Mouse (Mus musculus) layer of hippocampus, adult 2 months (tissue): Measurements from ENCODE around the gene Islr. TPM values are rescaled to one million over a fixed set of nuclear protein-coding genes. Genes with fewer than 3 reads are reported as not detected.

Source experiments
- DNase-seq, 2 experiments: peaks; one replicate each; pipeline ENCODE4 v3.0.0; 2022; ENCODE audit warnings: low spot score in 2 of 2
- H3K27ac ChIP-seq: fragments of 200-600 bp; 2 replicates; pipeline ENCODE4 v1.8.1; 2022
- H3K4me3 ChIP-seq: fragments of 200-600 bp; 2 replicates; pipeline ENCODE4 v1.8.1; 2022; ENCODE audit warnings: mild to moderate bottlenecking
- CTCF ChIP-seq: fragments of 200-600 bp; conservative IDR thresholded peaks from 2 replicates; pipeline ENCODE4 v1.8.1; 2022; ENCODE audit warnings: antibody characterized with exemption, mild to moderate bottlenecking, moderate library complexity
- total RNA-seq, 2 experiments: library from RNA; stranded (reverse); gene quantifications; 2 replicates each; pipeline ENCODE4 v1.2.3; 2021

The Islr gene
- total RNA-seq, 2 experiments from 2014 or later, result 12.8 to 14.2 TPM

DNA sequence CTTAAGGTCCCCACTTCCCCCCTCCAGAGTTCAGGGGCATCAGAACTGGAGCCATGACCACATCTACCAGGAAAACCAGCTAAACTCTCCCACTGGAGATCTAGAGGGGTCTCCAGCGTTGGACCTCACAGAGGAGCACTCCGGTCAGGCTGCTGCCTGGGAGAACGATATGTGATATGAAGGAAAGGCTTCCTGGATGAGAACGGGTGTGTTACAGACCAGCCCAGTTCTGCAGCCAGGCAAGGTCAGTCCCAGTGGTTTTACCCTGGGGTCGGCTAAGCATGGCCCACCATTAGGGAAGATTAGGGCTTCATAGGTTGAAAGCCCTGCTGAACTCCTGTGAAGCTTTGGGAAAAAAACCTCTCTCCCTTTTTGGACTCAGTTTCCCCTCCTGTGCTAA, 9.3 kb upstream of the Islr start:
- Histone ChIP-seq H3K4me3 (no peak overlapping the region), H3K27ac (no peak overlapping the region)
- TF ChIP-seq CTCF, result no peak
- no peak for DNase-seq

DNA sequence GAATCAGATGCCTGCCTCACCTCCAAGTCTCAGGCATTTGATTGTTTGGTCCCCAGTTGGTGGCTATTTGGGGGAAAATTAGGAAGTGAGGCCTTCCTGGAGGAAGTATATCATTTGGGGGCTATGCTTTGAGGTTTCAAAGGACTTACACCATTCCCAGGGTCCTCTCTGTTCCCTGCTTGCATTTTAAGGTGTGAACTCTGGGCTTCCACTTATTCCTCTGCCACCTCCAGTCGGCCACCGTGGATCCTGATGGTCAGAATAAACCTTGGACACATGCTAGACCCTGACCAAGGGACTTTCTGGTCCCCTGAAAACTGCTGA, 6.2 kb upstream of the Islr start:
- TF ChIP-seq CTCF, result no peak
- DNase-seq, result no peak

DNA sequence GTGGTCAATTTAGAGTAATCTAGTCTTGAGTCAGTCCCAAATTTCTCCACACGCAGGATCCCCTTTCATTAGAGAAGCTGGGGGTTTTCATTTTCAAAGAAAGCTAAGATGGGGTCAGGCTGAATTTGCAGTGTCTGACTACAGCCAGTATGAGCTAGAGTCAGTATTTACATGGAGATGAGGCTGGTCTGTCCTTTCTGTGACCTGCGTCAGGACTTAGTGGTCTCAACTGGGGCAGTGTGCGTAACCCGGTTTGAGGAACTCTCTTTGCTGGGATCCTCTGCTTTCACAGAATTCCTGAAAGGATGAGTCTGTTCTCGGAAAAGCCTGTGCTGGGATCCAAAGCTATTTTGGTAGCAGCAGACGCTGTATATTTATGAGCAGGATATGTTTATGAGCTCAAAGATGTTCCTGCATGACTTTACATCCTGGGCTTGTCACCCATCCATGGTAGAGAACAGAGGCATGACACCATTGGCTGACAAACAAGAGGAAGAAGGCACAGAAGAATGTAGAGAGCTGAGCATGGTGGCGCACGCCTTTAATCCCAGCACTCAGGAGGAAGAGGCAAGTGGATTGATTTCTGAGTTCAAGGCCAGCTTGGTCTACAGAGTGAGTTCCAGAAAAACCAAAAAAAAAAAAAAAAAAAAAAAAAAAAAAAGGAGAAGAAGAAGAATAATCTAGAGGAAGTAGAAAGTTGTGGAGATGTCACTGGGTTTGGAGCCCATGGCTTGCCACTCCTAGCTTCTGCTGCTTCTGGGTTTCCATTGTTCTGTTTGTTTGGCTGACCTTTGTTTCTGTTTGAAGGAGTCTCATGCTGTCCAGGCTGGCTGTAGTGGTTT, 5.6 kb upstream of the Islr start:
- no peak for TF ChIP-seq CTCF
- H3K27ac ChIP-seq, result no peak overlapping the region
- DNase-seq, result peak in 1 of 2 experiments; percentile 12
- no peak overlapping the region for H3K4me3 ChIP-seq

More for the DNA sequence above, 6.2 kb upstream of the Islr start:
- no peak overlapping the region for H3K27ac ChIP-seq
- no peak overlapping the region for H3K4me3 ChIP-seq

DNA sequence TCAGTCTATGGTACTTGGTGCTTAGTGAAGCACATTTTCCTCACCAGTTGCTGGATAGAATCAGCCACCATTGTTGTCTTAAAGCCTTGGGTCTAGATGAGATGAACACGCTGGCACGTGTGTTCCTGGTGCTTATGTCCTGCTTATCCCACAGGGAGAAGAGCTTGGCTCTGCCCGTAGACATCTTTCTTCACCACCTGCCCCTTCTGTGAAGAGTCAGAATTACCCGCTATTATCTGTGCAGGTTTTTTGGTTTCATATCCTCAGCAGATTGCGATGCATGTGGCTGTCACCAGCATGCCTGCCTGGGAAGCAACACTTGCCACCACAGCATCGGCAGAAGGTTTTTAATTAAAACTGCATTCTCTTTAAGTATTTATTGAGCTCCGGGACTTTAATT, 1.9 kb upstream of the Islr start:
- peak; percentile 48 to 61 for DNase-seq
- Histone ChIP-seq H3K27ac (peak overlapping the region; percentile 69), H3K4me3 (no peak overlapping the region)
- TF ChIP-seq CTCF, result no peak

DNA sequence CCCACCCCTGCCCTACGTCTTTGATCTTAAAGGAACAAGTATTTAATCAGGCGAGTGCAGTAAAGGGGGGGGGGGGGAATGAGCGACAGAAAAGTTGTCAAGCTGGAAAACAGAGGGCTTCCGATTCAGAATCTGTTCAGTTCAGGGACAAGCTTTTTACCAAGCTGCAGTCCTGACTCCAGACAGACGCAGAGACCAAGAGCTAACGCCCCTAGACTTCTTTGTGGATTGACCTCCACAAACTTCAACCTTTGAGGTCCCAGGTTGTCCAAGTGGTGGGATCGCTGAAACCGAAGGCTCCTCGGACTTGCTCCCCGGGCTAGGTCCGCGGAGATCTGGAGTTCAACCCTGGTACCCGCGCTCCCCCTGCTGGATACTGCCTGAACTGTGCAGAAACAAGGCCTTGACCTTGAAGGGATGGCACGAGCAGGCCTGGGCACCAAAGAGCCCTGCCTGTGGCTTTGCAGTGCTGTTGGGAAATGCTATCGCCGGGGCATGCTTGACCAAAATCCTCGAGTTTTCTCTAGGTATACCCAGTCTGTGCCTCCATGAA, 418 bp upstream of the Islr start:
- peak; percentile 87 to 93 for DNase-seq
- Histone ChIP-seq H3K27ac (peak overlapping the region; percentile 95), H3K4me3 (peak overlapping the region; percentile 65)
- peak; percentile 83 for TF ChIP-seq CTCF

DNA sequence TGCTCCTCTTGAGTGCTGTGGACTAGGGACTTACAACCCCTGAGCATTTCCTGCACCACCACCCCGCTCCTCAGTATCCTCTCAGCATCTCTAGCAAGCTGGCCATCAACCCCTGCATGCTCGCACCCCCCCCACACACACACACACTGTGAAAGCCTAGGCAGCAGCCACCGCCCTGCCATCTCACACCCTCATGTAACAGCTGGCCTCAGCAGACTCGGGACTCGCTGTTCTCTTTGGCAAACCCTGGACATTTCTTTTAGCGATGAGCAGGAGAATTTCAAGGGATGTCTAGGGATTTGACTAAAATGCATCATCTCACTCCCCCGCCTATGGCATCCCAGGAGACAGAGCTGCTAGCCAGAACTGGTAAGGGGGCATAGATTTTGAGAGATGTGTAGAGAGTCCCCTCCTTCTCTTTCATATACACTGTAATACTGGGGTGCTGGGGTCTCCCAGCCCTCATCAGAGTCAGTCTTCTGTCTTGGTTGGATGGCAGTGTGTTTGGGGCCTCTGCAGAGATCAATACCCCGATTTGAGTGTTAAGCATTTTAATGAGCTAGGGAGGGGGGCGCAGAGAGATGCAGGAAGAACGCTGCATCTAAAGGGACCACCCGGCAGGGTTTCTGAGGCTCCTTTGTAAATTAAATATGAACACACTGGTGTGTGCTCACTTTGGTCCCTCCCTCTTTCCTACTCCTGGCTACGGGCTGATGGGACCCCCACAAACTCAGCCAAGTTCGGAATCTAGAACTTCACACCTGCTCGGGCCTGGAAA, 1.2 kb downstream of the Islr start:
- no peak for TF ChIP-seq CTCF
- Histone ChIP-seq H3K4me3 (peak overlapping the region; percentile 65), H3K27ac (peak overlapping the region; percentile 95)
- DNase-seq, result peak in 1 of 2 experiments; percentile 19

DNA sequence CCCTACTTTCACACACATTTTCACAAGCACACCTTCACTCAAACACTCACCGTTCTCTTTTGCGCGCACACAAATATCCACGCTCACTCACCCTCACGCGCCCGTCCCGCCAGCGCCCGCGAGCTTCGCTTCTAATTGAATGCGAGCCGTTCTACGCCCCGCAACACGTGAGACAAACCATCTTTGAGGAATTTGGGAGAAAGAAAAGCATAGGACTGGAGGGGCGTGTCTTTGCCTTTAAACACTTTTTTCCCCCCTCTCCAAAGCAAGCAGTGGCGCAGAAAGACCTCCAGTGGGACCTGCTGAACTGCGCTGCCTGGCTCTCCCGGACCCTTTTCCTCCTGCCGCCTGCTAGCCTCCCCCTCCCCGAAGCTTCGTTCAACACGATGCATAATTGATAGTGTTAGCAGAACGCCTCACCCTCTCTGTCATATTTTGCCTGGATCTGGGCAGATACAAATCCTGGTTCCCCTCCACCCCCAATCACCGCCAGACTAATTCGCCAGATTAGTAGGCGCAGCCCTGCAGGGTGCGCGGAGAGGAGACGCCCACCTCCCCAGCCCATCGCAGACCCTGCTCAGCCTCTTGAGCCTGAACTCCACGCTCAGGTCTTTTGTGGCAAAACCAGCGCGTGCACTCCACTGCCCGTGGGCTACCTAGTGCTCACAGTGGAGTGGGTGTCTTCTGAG, 2.1 kb downstream of the Islr start:
- peak overlapping the region; percentile 65 for H3K4me3 ChIP-seq
- H3K27ac ChIP-seq, result peak overlapping the region; percentile 95
- no peak for TF ChIP-seq CTCF
- peak; percentile 40 to 52 for DNase-seq

DNA sequence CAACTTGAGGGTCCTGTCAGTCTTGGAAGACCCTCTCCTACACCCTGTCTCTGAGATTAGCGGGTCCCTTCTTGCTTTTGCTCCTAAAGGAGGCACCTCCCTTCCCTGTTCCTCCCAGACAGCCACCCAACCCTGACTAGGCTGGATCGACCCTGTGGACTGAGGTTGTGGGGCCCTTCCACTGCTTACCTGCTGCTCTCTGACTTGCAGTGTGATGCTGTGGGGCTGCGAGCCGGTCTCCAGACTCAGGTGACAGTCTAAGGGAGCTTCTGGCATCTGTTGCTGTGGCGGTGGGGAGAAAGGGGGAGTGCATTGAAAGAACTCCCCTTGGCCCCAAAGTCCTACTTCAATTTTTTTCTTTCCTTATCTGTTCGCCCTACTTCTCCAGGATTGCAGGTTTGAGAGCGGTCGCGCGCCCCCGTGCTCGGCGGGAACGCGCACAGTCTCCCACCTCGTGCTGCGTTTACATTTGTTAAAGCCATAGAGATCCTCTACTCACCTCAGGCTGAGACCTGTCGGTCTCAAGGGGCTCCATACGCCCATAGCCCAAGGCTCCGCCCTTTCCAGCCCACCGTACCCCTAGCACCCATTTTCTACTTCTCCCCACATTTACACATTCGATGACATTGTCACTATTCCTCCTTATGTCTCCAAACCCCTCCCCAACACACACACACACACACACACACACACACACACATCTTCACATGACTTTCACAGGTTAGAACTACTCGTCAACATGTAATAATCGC, 2.8 kb downstream of the Islr start:
- H3K27ac ChIP-seq, result peak overlapping the region; percentile 95
- peak overlapping the region; percentile 65 for H3K4me3 ChIP-seq
- DNase-seq, result peak; percentile 25 to 34
- no peak for TF ChIP-seq CTCF

DNA sequence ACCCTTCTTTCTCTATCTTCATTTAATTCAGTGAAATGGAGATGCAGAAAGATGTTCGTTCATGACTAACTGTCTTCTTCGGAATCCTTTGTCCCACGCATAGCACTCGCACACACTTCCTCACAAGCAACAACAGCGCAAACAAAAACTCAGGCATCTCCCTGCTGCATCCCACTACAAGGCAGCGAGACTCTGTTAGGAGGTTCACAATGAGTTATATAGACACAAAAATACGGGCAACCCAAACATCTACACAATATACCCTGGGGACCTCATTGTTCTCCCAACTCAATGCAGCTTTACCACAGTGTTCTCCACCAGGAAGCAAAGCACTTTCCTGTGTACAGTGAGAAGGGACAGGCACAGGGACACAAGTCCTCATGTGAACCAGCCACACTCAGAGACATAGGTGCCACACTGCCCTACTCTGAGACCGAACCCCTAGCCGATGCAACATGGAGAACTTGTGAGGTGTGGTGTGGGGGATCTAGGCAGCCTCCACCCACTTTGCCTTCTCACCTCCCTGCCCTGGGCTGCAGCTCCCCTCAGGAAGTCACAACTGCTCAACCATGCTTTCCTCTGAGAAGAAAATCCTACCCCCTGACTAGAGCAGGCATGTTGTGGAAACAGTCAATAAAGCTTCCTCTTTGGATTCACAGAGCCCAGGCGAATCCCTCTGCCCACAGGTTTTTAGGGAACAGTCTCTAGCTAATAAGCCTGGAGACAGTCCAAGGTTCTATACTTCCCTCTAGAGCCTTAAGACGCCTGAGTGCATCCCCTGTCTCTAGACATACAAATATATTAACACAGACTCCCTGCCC, 3.6 kb downstream of the Islr start:
- TF ChIP-seq CTCF, result no peak
- peak in 1 of 2 experiments; percentile 29 for DNase-seq
- peak overlapping the region; percentile 95 for H3K27ac ChIP-seq
- peak overlapping the region; percentile 65 for H3K4me3 ChIP-seq

DNA sequence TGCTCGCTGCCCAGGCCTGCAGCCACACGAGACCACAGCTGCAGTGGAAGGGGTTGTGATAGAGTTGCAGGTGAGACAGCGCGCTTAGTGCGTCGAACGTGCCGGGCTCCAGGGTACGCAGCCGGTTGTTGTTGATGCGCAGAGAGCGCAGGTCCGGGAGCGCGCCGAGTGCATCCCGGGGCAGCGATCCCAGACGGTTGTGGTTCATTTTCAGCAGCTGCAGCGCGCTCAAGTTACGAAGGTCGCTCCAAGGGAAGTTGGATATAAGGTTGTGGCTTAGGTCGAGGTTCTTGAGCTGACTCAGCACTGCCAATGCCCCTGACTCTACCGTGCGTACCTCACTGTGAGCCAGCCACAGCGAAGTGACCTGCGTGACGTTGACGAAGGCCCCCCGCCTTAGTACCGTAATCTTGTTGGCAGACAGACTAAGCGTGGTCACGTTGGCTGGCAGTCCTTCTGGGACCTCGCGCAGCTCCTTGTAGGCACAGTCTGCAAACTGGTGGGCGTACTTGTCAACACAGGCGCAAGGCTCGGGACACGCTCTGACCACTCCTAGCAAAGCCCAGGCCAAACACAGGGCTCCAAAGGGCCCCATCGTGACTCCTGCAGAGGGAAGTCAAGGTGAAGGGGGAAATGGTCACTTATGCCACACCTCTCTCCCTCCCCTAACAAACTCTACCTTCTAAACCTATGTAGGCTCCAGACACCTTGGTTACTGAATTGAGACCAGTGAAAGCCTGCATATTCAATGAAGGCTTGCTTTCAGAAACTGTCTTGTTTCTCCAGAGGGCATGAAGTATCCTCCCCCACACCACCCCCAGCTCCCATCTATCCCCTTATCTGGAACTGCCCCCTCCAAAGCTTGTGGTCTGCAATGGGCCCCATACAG, 4.5 kb downstream of the Islr start:
- Histone ChIP-seq H3K4me3 (peak overlapping the region; percentile 65), H3K27ac (peak overlapping the region; percentile 95)
- TF ChIP-seq CTCF, result no peak
- no peak for DNase-seq
